Mouse (Mus musculus): Measurements from ENCODE around the gene Ovca2. TPM values are rescaled to one million over a fixed set of nuclear protein-coding genes. Genes with fewer than 3 reads are reported as not detected.

The Ovca2 gene
- polyA plus RNA-seq, 1 experiment from 2014 or later = 24.9 TPM

GRCm38 (mm10) chr11:75164051-75164450, 14.6 kb downstream of the Ovca2 start:
- no peak overlapping the region for H3K27ac ChIP-seq (ENCODE audit: low read depth, low read length)
- peaks cover 41% of the 10 kb centered on the region for H3K4me1 ChIP-seq (replicated peaks; ENCODE audit: control insufficient read depth, insufficient read depth, low read length)
- no peak overlapping the region for H3K9ac ChIP-seq (ENCODE audit: low read depth, low read length)
- 80% methylated on average over 2 of the region's 2 CpGs for WGBS
- no peak overlapping the region for H3K4me2 ChIP-seq
- H3K4me3 ChIP-seq (ENCODE audit: low read depth, low read length) = no peak overlapping the region
- DNase-seq (ENCODE audit: low spot score) (no peak), ATAC-seq (replicated peaks; ENCODE audit: low FRiP score) (no peak)
- H3K36me3 ChIP-seq (ENCODE audit: control insufficient read depth, insufficient read depth, low read length) = peaks cover 4% of the 10 kb centered on the region; the same call in 1 of the 2 replicates
- no peaks in the 10 kb centered on the region for H3K9me3 ChIP-seq (ENCODE audit: control insufficient read depth, low read length)
- H3K27me3 ChIP-seq (replicated peaks; ENCODE audit: control insufficient read depth, insufficient read depth, low read length) = peaks cover 47% of the 10 kb centered on the region

DNA sequence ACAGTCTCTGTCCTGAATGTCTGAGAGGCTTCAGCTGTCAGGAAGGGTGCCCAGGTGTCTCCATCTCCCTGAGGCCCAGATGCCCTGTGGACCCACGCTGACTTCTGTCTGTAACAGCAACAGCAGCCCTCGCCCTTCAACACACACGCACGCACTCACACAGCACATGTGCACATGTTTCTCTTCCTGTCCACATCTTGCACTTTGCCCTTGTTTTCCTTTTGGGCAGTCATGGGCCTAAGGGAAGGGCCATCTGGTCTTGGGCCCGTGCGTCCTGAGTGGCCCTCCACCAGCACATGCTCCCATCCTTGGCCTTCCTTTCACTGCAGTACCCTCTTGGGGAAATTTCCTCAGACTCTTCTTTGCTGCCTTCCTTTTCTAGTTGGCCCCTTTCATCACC, 15.3 kb downstream of the Ovca2 start:
- peaks cover 4% of the 10 kb centered on the region; the same call in 1 of the 2 replicates for H3K36me3 ChIP-seq (ENCODE audit: control insufficient read depth, insufficient read depth, low read length)
- H3K27ac ChIP-seq (ENCODE audit: low read depth, low read length) = no peak overlapping the region
- H3K27me3 ChIP-seq (replicated peaks; ENCODE audit: control insufficient read depth, insufficient read depth, low read length) = peaks cover 40% of the 10 kb centered on the region
- H3K4me3 ChIP-seq (ENCODE audit: low read depth, low read length) = no peak overlapping the region
- H3K4me1 ChIP-seq (replicated peaks; ENCODE audit: control insufficient read depth, insufficient read depth, low read length) = peaks cover 37% of the 10 kb centered on the region
- ATAC-seq (replicated peaks; ENCODE audit: low FRiP score) = no peak
- H3K9ac ChIP-seq (ENCODE audit: low read depth, low read length) = no peak overlapping the region
- no peak overlapping the region for H3K4me2 ChIP-seq
- no peaks in the 10 kb centered on the region for H3K9me3 ChIP-seq (ENCODE audit: control insufficient read depth, low read length)
- WGBS = 89% methylated on average over 6 of the region's 6 CpGs
- no peak for DNase-seq (ENCODE audit: low spot score)

GRCm38 (mm10) chr11:75162591-75163080, 16.0 kb downstream of the Ovca2 start:
- Histone ChIP-seq H3K4me3 (ENCODE audit: low read depth, low read length) (no peak overlapping the region), H3K27ac (ENCODE audit: low read depth, low read length) (no peak overlapping the region), H3K4me2 (no peak overlapping the region), H3K9ac (ENCODE audit: low read depth, low read length) (no peak overlapping the region), H3K4me1 (replicated peaks; ENCODE audit: control insufficient read depth, insufficient read depth, low read length) (peaks cover 31% of the 10 kb centered on the region), H3K9me3 (ENCODE audit: control insufficient read depth, low read length) (no peaks in the 10 kb centered on the region), H3K36me3 (ENCODE audit: control insufficient read depth, insufficient read depth, low read length) (peaks cover 4% of the 10 kb centered on the region; the same call in 1 of the 2 replicates), H3K27me3 (replicated peaks; ENCODE audit: control insufficient read depth, insufficient read depth, low read length) (peaks cover 32% of the 10 kb centered on the region)
- no peak for ATAC-seq (replicated peaks; ENCODE audit: low FRiP score)
- WGBS = 91% methylated on average over 12 of the region's 12 CpGs
- DNase-seq (ENCODE audit: low spot score) = no peak

DNA sequence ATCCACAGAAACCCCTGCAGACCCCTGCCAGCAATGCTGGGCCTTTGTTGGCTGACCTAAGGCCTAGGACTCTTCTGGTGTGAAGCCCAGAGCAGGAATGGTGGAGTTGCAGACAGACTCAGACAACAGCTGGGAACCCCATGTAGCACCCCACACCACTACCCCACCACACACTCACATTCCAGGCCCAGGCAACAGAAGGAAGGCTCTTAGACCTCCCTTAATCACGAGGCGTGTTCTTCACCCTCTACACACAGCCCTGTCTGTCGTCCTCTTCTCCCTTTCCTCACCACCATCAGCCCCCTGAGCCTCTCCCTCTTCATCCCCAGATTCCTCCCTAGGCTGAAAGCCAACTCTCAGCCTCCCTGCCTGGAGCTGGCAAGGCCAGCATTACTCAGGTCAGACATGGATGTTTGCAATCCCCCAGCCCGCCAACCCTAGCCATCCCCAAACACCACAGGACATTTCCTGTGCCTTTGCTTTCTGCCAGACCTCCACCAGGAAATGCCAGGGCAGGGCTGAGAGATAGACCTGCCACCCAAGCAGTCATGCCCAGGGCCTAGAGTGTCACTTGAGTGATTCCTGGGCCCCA, 17.1 kb downstream of the Ovca2 start:
- no peak overlapping the region for H3K4me2 ChIP-seq
- peak overlapping the region; percentile 6 for H3K27ac ChIP-seq (ENCODE audit: low read depth, low read length)
- WGBS = 67% methylated on average over 4 of the region's 4 CpGs
- H3K27me3 ChIP-seq (replicated peaks; ENCODE audit: control insufficient read depth, insufficient read depth, low read length) = peaks cover 21% of the 10 kb centered on the region
- no peak overlapping the region for H3K4me3 ChIP-seq (ENCODE audit: low read depth, low read length)
- peaks cover 4% of the 10 kb centered on the region; the same call in 1 of the 2 replicates for H3K36me3 ChIP-seq (ENCODE audit: control insufficient read depth, insufficient read depth, low read length)
- DNase-seq (ENCODE audit: low spot score) (no peak), ATAC-seq (replicated peaks; ENCODE audit: low FRiP score) (no peak)
- H3K9me3 ChIP-seq (ENCODE audit: control insufficient read depth, low read length) = no peaks in the 10 kb centered on the region
- no peak overlapping the region for H3K9ac ChIP-seq (ENCODE audit: low read depth, low read length)
- peaks cover 21% of the 10 kb centered on the region for H3K4me1 ChIP-seq (replicated peaks; ENCODE audit: control insufficient read depth, insufficient read depth, low read length)

DNA sequence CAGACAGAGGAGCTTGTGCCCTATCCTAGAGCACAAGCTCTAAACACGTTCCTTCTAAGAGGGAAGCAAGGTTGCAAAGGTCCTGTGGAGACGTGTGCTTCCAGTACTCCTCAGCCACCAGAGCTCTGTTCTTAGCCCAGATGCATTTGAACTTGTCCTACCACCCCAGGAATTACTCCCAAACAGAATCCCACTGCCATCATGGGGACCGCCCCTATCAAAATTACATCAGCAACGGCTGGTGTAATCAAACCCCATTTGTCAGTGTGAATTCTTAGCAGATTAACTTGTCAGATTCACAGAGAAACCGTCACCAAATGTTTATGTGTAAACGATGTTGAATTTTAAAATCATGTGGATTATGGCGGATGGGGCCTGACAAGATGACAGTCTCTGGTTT, 17.7 kb downstream of the Ovca2 start:
- H3K9ac ChIP-seq (ENCODE audit: low read depth, low read length) = no peak overlapping the region
- ATAC-seq (replicated peaks; ENCODE audit: low FRiP score) (no peak), DNase-seq (ENCODE audit: low spot score) (no peak)
- H3K36me3 ChIP-seq (ENCODE audit: control insufficient read depth, insufficient read depth, low read length) = peaks cover 4% of the 10 kb centered on the region; the same call in 1 of the 2 replicates
- 78% methylated on average over 7 of the region's 7 CpGs for WGBS
- peaks cover 19% of the 10 kb centered on the region for H3K4me1 ChIP-seq (replicated peaks; ENCODE audit: control insufficient read depth, insufficient read depth, low read length)
- no peak overlapping the region for H3K27ac ChIP-seq (ENCODE audit: low read depth, low read length)
- no peaks in the 10 kb centered on the region for H3K9me3 ChIP-seq (ENCODE audit: control insufficient read depth, low read length)
- H3K27me3 ChIP-seq (replicated peaks; ENCODE audit: control insufficient read depth, insufficient read depth, low read length) = peaks cover 16% of the 10 kb centered on the region
- H3K4me2 ChIP-seq = no peak overlapping the region
- no peak overlapping the region for H3K4me3 ChIP-seq (ENCODE audit: low read depth, low read length)

- WGBS = 50% methylated on average over 2 of the region's 2 CpGs
- no peak for ATAC-seq (replicated peaks; ENCODE audit: low FRiP score)
- H3K4me3 ChIP-seq (ENCODE audit: low read depth, low read length) = no peak overlapping the region
- no peak for DNase-seq (ENCODE audit: low spot score)
- no peak overlapping the region for H3K4me2 ChIP-seq
- H3K9me3 ChIP-seq (ENCODE audit: control insufficient read depth, low read length) = no peaks in the 10 kb centered on the region
- peaks cover 2% of the 10 kb centered on the region for H3K27me3 ChIP-seq (replicated peaks; ENCODE audit: control insufficient read depth, insufficient read depth, low read length)
- no peak overlapping the region for H3K9ac ChIP-seq (ENCODE audit: low read depth, low read length)
- H3K27ac ChIP-seq (ENCODE audit: low read depth, low read length) = no peak overlapping the region
- peaks cover 6% of the 10 kb centered on the region for H3K4me1 ChIP-seq (replicated peaks; ENCODE audit: control insufficient read depth, insufficient read depth, low read length)
- H3K36me3 ChIP-seq (ENCODE audit: control insufficient read depth, insufficient read depth, low read length) = peaks cover 4% of the 10 kb centered on the region; the same call in 1 of the 2 replicates
Observed at GRCm38 (mm10) chr11:75159564-75159963, 19.1 kb downstream of the Ovca2 start.

GRCm38 (mm10) chr11:75158432-75158831, 20.2 kb downstream of the Ovca2 start:
- Histone ChIP-seq H3K9ac (ENCODE audit: low read depth, low read length) (no peak overlapping the region), H3K27ac (ENCODE audit: low read depth, low read length) (no peak overlapping the region), H3K4me3 (ENCODE audit: low read depth, low read length) (no peak overlapping the region), H3K27me3 (replicated peaks; ENCODE audit: control insufficient read depth, insufficient read depth, low read length) (no peaks in the 10 kb centered on the region), H3K36me3 (ENCODE audit: control insufficient read depth, insufficient read depth, low read length) (peaks cover 3% of the 10 kb centered on the region; the same call in 1 of the 2 replicates), H3K4me1 (replicated peaks; ENCODE audit: control insufficient read depth, insufficient read depth, low read length) (peaks cover 8% of the 10 kb centered on the region), H3K4me2 (no peak overlapping the region), H3K9me3 (ENCODE audit: control insufficient read depth, low read length) (no peaks in the 10 kb centered on the region)
- WGBS = 94% methylated on average over 14 of the region's 14 CpGs
- DNase-seq (ENCODE audit: low spot score) (no peak), ATAC-seq (replicated peaks; ENCODE audit: low FRiP score) (no peak)

- WGBS = 50% methylated on average over 2 of the region's 2 CpGs
- no peak for DNase-seq (ENCODE audit: low spot score)
- Histone ChIP-seq H3K9ac (ENCODE audit: low read depth, low read length) (no peak overlapping the region), H3K36me3 (ENCODE audit: control insufficient read depth, insufficient read depth, low read length) (no peaks in the 10 kb centered on the region), H3K27ac (ENCODE audit: low read depth, low read length) (no peak overlapping the region), H3K9me3 (ENCODE audit: control insufficient read depth, low read length) (no peaks in the 10 kb centered on the region), H3K27me3 (replicated peaks; ENCODE audit: control insufficient read depth, insufficient read depth, low read length) (no peaks in the 10 kb centered on the region), H3K4me3 (ENCODE audit: low read depth, low read length) (no peak overlapping the region), H3K4me2 (no peak overlapping the region), H3K4me1 (replicated peaks; ENCODE audit: control insufficient read depth, insufficient read depth, low read length) (peaks cover 8% of the 10 kb centered on the region)
- ATAC-seq (replicated peaks; ENCODE audit: low FRiP score) = no peak
Observed at GRCm38 (mm10) chr11:75157901-75158300, 20.7 kb downstream of the Ovca2 start.

- Histone ChIP-seq H3K4me2 (no peak overlapping the region), H3K4me3 (ENCODE audit: low read depth, low read length) (no peak overlapping the region), H3K36me3 (ENCODE audit: control insufficient read depth, insufficient read depth, low read length) (no peaks in the 10 kb centered on the region), H3K9me3 (ENCODE audit: control insufficient read depth, low read length) (no peaks in the 10 kb centered on the region), H3K27ac (ENCODE audit: low read depth, low read length) (no peak overlapping the region), H3K4me1 (replicated peaks; ENCODE audit: control insufficient read depth, insufficient read depth, low read length) (peaks cover 11% of the 10 kb centered on the region), H3K27me3 (replicated peaks; ENCODE audit: control insufficient read depth, insufficient read depth, low read length) (no peaks in the 10 kb centered on the region), H3K9ac (ENCODE audit: low read depth, low read length) (no peak overlapping the region)
- WGBS = 75% methylated on average over 4 of the region's 4 CpGs
- no peak for ATAC-seq (replicated peaks; ENCODE audit: low FRiP score)
- DNase-seq (ENCODE audit: low spot score) = no peak
Observed at GRCm38 (mm10) chr11:75157037-75157436, 21.6 kb downstream of the Ovca2 start.
